Mouse (Mus musculus): ENCODE results near the gene Bicc1.

Bicc1 gene

DNA sequence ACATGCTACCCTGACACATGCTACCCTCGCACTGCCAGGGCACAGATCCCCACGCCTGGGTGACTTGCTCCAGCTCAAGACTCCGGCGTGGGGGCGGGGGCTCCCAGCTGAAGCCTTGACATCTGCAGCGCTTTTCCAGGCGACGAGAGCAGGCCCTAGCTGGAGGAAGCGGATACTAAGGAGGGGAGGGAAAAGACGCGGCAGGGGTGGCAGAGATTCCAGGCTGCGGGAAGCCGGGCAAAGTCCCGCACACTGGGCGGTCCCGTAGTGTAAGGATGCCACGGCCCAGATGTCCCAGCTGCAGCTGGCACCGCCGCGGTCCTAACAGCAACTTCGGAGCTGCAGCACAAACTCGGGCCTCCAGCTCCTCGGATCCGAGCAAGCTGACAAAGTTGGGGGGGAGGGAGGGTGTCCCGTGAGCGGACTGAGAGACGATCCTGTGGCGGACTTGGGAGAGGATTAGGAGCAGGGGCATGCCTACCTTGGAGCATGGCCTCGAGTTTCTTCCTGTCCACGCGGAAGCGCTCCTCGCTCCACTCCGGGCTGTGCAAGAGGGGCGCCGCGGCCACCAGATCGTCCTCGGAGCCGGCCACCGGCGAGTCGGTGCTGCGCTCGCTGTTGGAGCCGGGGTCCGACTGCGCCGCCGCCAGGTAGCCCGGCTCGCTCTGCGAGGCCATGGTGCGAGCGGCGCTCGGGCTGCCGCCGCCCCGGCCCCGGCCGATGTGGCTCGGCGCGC is 392 bp downstream of the Bicc1 start:
- DNase-seq (ENCODE audit: low spot score in 2 of 2): peak; percentile 28 to 41

DNA sequence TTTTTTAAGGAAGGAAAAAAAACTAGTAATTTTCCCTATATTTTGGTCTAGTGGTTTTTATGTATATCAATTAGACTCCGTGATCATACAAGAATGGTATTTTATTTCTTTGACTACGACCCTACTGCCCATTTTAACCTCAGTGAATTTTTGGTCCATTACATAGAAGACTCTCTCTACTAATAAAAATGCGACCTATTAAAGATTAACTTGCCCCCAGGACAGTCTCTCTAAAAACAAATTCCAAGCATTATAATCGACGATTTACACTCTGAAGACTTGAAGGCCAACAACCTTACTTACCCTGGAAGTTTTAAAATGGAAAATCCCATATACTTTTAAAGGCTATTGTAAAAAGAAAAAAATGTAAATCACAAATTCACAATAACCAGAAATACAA is 2.9 kb downstream of the Bicc1 start:
- no peak for DNase-seq (ENCODE audit: low spot score in 2 of 2)

DNA sequence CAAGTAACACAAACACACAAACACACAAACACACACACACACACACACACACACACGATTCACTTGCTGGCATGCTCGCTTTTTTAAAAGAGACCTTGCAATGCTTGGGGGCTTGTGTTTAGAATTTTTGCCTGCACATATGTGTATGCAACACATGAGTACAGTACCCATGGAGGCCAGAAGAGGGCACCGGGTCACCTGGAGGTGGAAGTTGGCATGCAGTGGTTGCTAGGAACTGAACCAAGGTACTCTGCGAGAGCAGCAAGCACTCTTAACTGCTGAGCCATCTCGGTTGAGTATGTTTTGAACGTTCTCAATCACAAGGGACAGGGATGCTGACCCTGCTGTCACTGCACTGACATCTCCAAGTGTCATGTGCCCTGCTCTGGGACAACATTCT is 5.9 kb downstream of the Bicc1 start:
- DNase-seq (ENCODE audit: low spot score in 2 of 2): no peak

DNA sequence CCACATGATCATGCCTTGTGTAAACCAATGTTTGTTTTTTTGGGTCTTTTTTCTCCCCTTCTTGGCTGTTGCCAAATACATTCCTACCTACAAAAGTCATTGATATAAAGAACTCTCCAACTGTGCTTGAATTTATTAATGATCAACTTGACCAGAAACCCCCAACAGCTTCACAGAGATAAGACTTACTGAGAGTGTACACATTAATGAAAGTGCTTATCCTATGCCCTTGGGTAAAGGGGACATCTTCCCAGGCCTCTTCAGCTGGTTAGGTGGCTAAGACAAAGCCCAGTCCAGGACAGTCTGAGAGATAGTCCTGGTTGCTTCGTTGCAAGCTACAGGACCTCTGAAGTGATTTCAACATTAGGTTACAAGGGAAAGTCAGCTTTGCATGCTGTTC is 6.4 kb downstream of the Bicc1 start:
- no peak for DNase-seq (ENCODE audit: low spot score in 2 of 2)

DNA sequence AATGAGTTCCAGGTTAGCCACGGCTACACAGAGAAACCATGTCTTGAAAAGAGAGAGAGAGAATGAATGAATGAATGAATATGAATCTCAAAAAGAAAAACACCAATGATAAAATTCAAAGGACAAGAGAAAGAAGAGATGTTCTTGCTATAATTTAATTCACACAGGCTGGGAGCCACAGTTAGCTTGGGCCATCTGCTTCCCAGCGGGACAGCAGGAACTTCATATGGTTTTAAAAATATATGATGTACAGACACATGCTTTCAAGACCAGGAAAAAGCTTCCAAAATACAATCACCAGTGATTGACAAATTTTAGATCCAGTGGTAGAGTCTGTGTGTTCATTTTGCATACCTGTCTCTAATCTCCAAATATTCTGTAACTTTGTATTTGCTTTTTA is 9.0 kb downstream of the Bicc1 start:
- no peak for DNase-seq (ENCODE audit: low spot score in 2 of 2)

DNA sequence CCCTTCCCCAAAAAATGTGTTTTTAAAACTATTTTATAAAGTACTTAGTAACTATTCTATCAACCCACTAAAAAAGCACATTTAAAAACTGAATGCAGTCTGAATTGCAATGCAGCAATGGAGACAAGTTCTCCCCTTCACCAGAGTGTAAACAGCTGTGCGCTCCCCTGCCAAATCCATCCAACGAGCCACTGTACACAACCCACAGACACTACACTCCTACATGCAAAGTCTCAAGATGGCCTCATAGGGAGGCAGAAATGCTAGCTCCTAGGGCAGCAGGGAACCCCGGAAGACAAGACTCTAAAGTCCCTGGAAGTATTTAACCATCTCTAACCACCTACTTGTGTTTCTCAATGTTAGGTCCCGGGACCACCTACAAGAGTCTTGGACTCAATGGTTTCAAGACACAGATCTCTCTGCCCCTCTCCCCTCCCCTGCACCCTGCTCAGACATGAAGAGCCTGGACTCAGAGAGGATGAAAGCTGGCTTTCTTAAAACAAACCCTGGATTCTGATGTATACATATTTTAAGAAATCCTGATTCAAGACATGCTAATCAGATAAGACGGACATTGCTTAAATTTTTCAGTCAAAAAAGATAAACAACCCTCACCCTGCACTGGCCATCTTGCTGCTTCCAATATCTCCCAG is 10.4 kb downstream of the Bicc1 start:
- no peak for DNase-seq (ENCODE audit: low spot score in 2 of 2)

DNA sequence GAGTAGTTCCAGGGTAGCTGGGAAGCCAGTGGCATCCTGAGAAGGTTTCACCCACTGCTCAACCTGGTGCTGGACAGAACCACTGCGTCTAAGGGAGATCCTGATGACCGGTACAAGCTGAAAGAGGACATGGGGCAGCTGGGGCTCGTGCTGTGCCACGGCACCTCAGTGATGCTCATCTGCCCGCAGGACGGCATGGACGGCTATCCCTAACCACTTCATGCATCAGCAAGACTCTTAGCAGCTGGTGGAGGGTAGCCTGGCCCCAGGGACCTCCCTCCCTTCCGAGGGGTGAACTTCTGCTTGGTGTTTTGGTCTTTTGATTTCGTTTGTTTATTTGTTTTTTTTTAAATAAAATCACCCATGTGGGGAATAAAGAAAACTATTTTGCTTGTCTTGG is 11.3 kb downstream of the Bicc1 start:
- no peak for DNase-seq (ENCODE audit: low spot score in 2 of 2)

DNA sequence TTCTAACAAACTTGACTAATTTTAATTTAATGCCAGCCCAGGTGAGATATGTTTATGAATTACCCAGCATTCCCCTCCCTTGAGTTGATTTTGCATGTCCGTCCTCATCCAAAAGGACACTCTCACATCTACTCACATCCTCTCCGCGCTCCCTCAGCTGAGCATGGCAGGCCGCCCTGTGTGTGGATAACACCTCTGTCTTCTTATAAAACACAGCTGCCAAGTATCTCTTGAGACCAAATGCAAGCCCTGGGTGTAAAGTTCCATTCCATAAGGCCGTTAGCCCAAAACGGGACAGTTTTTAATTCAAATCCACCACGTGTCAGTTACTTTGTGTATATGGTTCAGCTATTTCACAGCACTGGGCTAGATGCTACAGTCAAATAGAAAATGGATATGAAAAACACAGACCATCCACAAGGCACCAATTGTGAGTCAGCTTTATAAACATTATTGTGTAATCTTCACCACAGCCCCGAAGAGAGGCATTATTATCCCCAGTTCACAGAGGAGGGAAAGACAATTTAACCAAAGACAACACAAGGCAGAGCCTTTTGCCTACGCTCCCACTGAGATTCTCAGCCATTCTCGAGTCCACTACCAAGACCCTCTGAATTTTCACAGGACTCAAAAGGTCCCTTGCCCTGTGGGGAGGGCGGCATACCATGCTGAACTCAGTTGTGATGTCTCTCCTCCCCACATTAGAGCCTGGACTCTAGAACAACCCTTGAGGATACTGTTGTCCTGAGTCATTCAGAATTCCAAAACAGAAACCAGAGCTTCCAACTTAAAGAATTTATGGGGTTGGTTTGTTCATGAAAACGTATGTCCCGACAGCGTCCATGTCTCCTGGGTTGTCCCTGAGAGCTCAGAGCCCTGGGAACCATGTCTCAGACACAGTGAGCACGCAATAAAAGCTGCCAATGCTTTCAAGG is 12.6 kb downstream of the Bicc1 start:
- no peak for DNase-seq (ENCODE audit: low spot score in 2 of 2)

DNA sequence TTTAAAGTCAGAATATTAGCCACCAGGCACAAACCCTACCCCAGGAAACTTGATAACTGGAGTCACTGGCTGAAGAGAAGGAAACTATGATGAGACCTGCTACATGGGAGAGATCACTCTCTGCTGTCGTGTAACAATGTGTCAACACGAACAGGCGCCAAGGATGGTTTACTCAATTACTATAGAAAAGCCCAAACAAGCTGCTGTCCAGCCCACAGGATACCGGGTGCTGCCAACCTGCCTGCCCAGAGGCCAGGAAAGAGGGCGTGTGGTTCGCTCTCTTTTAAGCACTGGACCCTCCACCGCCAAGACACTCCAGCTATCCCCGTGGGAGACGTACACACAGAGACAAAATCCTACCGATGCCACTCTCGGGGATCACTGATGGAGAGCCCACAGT is 13.7 kb downstream of the Bicc1 start:
- DNase-seq (ENCODE audit: low spot score in 2 of 2): no peak

DNA sequence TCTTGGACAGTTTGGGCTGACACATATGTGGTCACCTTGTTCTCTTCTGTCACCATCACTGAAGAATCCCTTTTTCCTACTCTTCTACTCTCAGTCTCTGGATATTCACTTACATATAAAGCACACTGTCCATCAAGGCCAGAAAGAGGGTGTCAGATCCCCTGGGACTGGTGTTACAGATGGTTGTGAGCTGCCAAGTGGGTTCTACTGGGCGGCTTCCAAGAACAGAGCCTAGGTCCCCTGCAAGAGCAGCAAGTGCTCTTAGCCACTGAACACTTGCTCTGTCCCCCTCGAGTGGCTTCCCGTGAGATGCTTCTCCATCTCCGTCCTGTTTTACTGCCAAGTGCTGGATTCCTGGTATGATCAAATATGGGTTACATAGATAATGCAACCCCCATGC is 15.3 kb downstream of the Bicc1 start:
- DNase-seq (ENCODE audit: low spot score in 2 of 2): no peak

DNA sequence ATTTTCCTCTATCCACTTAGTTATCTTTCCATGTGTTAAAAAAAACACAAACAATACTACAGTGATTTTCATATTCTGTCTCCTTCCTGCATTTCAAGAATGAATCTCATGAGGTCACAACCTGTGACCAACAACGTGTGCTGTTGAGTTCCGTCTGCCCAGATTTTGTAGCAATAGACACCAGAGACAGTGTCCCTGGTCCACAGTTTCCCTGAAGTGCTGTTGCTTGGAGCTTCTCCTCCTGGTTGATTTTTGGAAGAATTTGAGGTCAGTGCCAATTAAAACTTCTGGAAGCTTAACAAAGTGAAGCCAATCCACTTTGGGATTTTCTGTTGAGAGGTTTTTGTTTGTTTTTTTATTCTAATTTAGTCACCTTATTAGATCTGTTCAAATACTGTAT is 16.9 kb downstream of the Bicc1 start:
- no peak for DNase-seq (ENCODE audit: low spot score in 2 of 2)

DNA sequence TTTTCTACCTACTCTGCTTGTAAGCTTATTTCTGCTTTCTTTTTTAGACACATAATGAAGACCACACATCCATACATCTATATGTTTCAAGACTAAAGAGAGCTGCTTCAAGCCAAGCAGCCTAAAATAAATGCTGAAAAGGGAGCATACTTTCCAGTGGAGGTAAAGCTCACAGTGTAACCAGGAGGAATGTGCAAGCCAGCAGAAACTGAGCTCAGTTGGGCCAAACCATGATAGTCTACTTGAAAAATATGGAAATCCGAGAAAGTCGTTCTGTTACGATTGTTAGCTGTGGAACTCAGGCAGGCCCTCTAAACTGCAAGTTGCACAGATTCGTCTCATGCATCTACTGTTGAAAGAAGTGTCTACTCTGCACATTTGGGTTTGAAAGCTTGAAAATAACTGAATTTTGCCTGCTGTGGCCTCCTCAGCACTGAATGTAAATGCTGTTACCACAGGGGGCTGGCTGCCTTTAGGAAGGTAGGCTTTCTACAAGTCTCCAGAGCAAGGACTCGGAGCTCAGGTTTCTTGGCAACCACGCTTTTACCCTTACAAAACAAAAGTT is 19.1 kb downstream of the Bicc1 start:
- no peak for DNase-seq (ENCODE audit: low spot score in 2 of 2)

DNA sequence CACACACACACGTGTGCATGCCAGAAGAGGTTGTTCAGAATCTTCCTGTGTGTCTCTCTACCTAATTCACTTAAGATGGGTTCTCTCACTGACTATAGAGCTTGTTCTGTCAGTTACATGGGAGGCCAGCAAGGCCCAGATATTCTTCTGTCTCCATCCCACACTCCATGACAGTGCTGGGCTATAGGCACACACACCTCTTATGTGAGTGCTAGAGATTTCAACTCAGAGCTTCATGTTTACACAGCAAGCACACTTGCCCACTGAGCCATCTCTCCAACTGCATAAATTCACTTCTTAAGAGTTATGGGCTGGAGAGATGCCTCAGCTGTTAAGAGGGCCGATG is 20.7 kb downstream of the Bicc1 start:
- no peak for DNase-seq (ENCODE audit: low spot score in 2 of 2)

DNA sequence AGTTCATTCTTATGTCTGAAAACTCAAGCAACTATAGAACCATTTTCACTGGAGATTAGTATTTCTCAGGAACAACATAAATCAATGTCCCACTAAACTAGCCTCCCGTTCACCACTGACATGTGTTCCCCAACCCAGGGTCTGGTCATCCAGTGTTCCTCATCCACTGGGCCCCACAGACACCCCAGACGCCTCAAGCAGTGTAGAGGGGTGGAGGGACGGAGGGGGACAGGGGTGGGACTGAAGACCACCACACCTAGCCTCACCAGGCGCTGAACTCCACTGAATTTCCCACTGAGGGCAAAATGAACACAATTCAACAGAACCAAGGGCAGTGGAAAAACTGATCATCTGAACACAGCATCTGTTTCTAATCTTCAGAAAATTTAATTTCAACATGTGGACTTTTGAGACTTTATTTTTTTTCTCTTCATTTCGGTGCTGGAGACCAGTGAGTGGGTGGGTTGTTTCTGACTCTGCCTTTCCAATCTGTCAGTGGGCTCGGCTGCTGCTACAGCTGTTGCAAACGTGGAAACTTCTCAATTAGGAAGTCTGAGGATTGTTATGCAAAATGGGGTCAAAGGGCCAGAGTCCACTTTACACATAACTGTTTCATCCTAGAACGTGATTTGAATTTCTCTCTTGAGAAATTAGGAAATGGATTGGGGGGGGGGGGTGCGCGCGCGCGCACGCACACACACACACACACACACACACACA is 21.2 kb downstream of the Bicc1 start:
- DNase-seq (ENCODE audit: low spot score in 2 of 2): no peak

DNA sequence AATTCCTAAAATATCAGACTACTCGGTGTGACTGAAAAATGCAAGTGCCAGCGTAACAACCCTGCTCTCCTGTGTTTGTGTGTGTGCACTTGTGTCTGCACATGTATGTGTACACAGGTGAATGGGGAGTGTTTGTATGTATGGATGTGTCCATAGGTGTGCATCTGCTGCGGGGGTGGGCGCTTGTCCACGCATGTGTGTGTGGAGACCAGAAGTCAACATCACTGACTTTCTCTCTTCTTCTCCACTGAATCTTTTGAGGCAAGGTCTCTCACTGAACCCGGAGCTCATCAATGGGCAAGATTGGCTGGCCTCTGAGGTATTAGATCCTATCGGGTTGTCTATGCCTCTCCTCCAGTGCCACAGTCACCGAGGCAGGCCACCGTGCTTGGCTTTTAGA is 21.9 kb downstream of the Bicc1 start:
- DNase-seq (ENCODE audit: low spot score in 2 of 2): no peak

DNA sequence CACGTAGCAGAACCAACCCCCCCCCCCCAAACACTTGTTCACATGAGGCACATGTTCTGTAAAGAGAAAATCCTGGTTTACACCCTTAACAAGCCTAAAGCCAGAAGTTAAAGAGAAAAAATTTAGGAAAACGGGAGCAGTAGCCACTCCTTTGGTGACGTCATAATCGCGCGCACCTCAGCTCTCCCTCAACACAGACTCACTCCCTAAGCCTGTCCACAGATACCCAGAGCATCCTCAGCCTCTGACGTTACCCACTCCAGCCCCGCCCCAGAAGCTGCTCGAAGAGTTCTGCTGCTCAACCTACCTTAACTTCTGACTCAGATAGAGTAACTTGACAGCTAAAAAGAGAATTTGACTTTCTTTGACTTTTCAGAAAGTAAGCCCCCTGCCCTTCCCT is 28.2 kb downstream of the Bicc1 start:
- DNase-seq (ENCODE audit: low spot score in 2 of 2): no peak

DNA sequence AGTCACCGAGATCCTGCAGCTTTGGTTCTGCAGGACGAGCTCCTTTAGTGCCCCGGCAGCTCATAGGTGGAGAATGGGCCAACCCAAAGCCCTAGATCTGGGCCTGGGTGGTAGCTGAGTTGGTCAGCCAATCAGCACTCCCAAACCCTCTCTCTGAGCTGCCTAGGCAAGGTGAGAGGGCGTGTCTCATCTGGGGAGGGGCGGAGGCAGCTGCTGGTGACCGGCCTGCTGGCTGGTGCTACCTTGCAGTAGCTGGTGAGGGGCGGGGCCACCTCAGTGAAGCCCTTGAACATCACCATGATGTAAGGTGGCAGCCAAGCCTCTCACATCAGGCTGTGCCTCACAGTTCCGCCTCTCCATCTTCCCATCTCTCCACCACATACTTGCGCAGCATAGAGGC is 29.2 kb downstream of the Bicc1 start:
- no peak for DNase-seq (ENCODE audit: low spot score in 2 of 2)

DNA sequence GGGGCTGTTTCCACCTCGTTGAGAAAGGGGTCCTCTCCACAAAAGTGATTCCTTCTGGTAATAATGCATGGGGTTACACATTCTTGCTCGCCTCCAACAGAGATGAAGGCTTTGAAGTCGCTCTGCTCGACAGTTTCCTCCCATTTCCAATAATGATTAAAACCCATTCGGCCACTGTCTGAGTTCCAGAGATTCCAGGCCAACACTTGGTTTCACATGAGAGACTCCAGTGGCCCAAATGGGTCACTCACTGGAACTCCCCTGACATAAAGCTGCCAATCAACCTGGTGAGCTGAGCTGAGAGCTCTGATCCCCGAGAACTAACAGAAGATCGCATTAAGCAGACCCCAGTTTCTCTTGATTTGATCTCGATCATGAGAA is 31.6 kb downstream of the Bicc1 start:
- no peak for DNase-seq (ENCODE audit: low spot score in 2 of 2)

DNA sequence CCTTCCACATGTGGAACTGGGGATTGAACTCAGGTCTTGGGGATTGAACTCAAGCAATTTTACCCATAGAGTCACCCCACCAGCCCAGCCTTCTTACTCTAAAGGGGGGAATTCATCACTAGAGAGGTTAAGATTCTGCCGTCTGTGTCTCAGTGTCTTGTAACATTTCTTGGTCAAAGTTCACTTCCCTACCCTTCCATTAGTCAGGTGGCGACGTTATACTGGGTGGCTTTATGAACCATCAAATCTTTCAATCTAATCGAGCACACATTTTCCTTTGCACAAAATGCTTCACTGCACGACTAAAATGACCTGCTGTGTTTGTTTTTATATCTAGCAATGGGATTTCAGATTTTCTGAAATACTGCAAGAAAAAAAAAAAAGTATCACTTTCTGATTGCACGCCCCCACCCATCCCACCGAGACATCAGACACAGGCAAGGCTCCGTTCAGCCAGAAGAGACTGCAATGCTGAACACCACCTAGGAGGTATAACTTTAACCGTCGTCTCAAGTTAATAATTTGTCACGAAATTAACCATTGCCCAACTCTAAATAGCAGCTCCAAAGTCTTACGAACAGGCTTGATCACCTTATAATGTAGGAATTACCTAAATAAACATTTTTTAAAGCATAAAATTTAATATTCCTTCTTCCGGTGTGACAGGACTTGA is 32.1 kb downstream of the Bicc1 start:
- DNase-seq (ENCODE audit: low spot score in 2 of 2): no peak

DNA sequence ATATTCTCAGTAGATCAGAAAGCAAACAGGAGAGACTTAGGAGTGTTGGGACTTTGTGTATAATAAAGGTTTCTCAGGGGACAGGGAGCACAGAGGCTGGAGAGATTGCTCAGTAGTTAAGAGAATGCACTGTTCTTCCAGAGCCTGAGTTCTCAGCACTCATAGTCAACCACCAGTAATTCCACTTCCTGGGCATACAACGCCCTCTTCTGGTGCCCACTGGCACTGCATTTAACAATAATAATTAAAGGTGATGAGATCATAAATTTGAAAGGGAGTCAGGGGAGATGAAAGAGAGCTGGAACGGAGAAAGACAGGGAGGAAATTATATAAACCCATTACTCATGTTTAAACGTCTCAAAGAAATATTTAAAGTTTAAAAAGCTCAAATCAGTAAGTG is 35.5 kb downstream of the Bicc1 start:
- no peak for DNase-seq (ENCODE audit: low spot score in 2 of 2)

DNA sequence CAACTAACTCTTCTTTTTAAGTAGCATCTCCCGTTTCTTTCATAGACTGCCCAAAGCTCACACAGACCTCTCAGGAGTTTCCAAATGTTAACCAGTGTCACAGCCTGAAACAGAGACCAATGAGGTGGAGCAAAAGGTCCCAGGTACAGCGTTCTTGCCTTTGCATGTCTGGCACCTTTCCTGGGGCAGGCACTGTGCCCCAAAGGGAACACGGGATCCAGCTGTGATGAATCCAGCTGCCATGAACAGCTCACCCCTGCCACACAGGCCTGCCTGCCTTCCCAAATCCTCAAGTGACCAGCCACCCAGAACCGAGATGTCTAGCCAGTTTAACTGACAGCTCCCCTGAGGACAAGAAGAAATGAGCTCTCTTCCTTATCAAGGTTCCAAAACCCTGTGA is 36.1 kb downstream of the Bicc1 start:
- DNase-seq (ENCODE audit: low spot score in 2 of 2): no peak

Measured in urinary bladder, postnatal 36 days (tissue).